Mouse (Mus musculus) MEL (cell line): ENCODE data around the gene 9630041A04Rik.

Source experiments
- CTCF ChIP-seq, 3 experiments: IDR thresholded peaks in 2 of 3; conservative IDR thresholded peaks in 1 of 3; 2 replicates each; pipeline ENCODE4 v1.5.1; 2011 to 2012; ENCODE audit warnings: low read length in 3 of 3, low read depth in 2 of 3, mild to moderate bottlenecking in 2 of 3, improper control_type of control experiment in 1 of 3, inconsistent platforms in 1 of 3, mixed read lengths in 1 of 3, moderate library complexity in 1 of 3; ENCODE audit not compliant: control insufficient read depth in 1 of 3, insufficient read depth in 1 of 3, poor library complexity in 1 of 3, severe bottlenecking in 1 of 3
- E2F4 ChIP-seq: IDR thresholded peaks from 2 replicates; pipeline ENCODE4 v1.6.1; 2011; ENCODE audit warnings: low read depth, low read length, improper control_type of control experiment, borderline replicate concordance
- JUND ChIP-seq: IDR thresholded peaks from 2 replicates; pipeline ENCODE4 v1.6.1; 2011; ENCODE audit warnings: low read depth, mild to moderate bottlenecking, improper control_type of control experiment, low read length
- NELFE ChIP-seq: IDR thresholded peaks from 2 replicates; pipeline ENCODE4 v1.6.1; 2011; ENCODE audit warnings: low read depth, low read length, improper control_type of control experiment
- POLR2A ChIP-seq, 2 experiments: IDR thresholded peaks; 2 replicates each; pipeline ENCODE4 v1.6.1; 2011 to 2012; ENCODE audit warnings: low read length in 2 of 2, mild to moderate bottlenecking in 2 of 2, control low read depth in 1 of 2, improper control_type of control experiment in 1 of 2, low read depth in 1 of 2, moderate library complexity in 1 of 2; ENCODE audit not compliant: control insufficient read depth in 1 of 2, insufficient read depth in 1 of 2, poor library complexity in 1 of 2
- SMC3 ChIP-seq: IDR thresholded peaks from 2 replicates; pipeline ENCODE4 v1.6.1; 2011; ENCODE audit warnings: low read depth, low read length, improper control_type of control experiment

DNA sequence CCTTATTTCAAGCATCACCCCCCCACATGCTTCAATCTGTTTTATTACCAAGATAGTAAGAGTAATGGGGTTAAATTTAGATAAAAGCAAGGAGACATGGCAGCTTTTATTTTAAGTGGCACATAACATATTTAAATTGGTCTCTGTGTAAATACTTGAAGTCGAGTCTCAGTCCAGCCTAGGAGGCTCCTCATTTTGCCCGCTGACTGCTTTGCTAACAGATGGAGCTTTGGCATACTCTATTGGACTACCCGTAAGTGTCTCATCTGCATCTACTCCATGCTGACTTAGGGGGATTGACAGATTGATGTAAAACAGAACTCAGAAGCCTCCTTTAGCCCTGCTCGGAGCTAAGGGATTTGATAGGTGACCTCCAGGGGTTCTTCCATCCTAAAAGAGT lies 17.7 kb upstream of the 9630041A04Rik start:
- no peak for TF ChIP-seq POLR2A (IDR thresholded peaks at IDR 0.05; ENCODE audit: control insufficient read depth in 1 of 2, insufficient read depth in 1 of 2, low read depth in 1 of 2, low read length in 2 of 2, poor library complexity in 1 of 2)
- no peak for TF ChIP-seq CTCF (IDR thresholded peaks at IDR 0.05 in 2 of 3, conservative IDR thresholded peaks at IDR 0.05 in 1 of 3; ENCODE audit: control insufficient read depth in 1 of 3, insufficient read depth in 1 of 3, low read depth in 2 of 3, low read length in 3 of 3, poor library complexity in 1 of 3, severe bottlenecking in 1 of 3)
- no peak for TF ChIP-seq NELFE
- TF ChIP-seq JUND: no peak
- no peak for TF ChIP-seq E2F4
- TF ChIP-seq SMC3: no peak
